Comparison of ENCODE assay signal across 24 mouse cellular contexts in genomic region chr3:62399826-62400746, GRCm38 (mm10).
DNase-seq lines count a peak whose midpoint lies in the region; ATAC-seq lines count a peak whose summit lies in the region.
"Had no signal": no experiment of that assay in that cellular context is flagged by ENCODE, and none has a peak within 500 bp of the region (broad histone marks: within the 10 kb centered on the region; RNA-seq: fewer than 3 reads in every experiment).

No protein-coding gene starts in this region.

- WGBS in forebrain, embryonic 11.5 days = 82% methylated on average over 12 of the region's 12 CpGs
- WGBS in forebrain, embryonic 12.5 days = 78% methylated on average over 12 of the region's 12 CpGs
- WGBS in midbrain, embryonic 11.5 days = 84% methylated on average over 12 of the region's 12 CpGs
- WGBS in midbrain, embryonic 10.5 days = 89% methylated on average over 12 of the region's 12 CpGs
- WGBS in forebrain, embryonic 16.5 days = 68% methylated on average over 12 of the region's 12 CpGs
- 84% methylated on average over 12 of the region's 12 CpGs for WGBS in liver, embryonic 11.5 days

- no peak overlapping the region for H3K9ac ChIP-seq in forebrain, embryonic 11.5 days (ENCODE audit: low read length)
- H3K9ac ChIP-seq in forebrain, embryonic 12.5 days = no peak overlapping the region
- H3K9ac ChIP-seq in midbrain, embryonic 11.5 days (ENCODE audit: low read length) = no peak overlapping the region
- no peak overlapping the region for H3K9ac ChIP-seq in forebrain, embryonic 16.5 days (replicated peaks; ENCODE audit: low read depth, low read length)
- H3K9ac ChIP-seq in liver, embryonic 11.5 days (ENCODE audit: low read depth, low read length) = no peak overlapping the region
- H3K9ac ChIP-seq: embryonic facial prominence, embryonic 15.5 days; heart, embryonic 15.5 days; hindbrain, embryonic 14.5 days; limb, embryonic 12.5 days; liver, embryonic 12.5 days; midbrain, embryonic 12.5 days had no signal

- H3K4me1 ChIP-seq in forebrain, embryonic 11.5 days (replicated peaks; ENCODE audit: control insufficient read depth, insufficient read depth, low read length) = peaks cover 6% of the 10 kb centered on the region; the same call in 1 of the 2 replicates
- H3K4me1 ChIP-seq in forebrain, embryonic 12.5 days = peaks cover 5% of the 10 kb centered on the region; the same call in 1 of the 2 replicates
- no peaks in the 10 kb centered on the region; the same call in 1 of the 2 replicates for H3K4me1 ChIP-seq in midbrain, embryonic 11.5 days (ENCODE audit: control insufficient read depth, insufficient read depth, low read length)
- H3K4me1 ChIP-seq in midbrain, embryonic 10.5 days = no peaks in the 10 kb centered on the region
- peaks cover 8% of the 10 kb centered on the region for H3K4me1 ChIP-seq in forebrain, embryonic 16.5 days (replicated peaks; ENCODE audit: control insufficient read depth, insufficient read depth, low read length)
- H3K4me1 ChIP-seq in liver, embryonic 11.5 days (replicated peaks; ENCODE audit: control insufficient read depth, insufficient read depth, low read length) = no peaks in the 10 kb centered on the region
- H3K4me1 ChIP-seq: liver, embryonic 12.5 days; midbrain, embryonic 12.5 days had no signal

- no peak overlapping the region for H3K4me3 ChIP-seq in forebrain, embryonic 11.5 days (ENCODE audit: low read depth, low read length)
- no peak overlapping the region for H3K4me3 ChIP-seq in forebrain, embryonic 12.5 days (replicated peaks)
- H3K4me3 ChIP-seq in midbrain, embryonic 11.5 days (ENCODE audit: low read depth, low read length) = no peak overlapping the region
- no peak overlapping the region for H3K4me3 ChIP-seq in midbrain, embryonic 10.5 days
- no peak overlapping the region for H3K4me3 ChIP-seq in forebrain, embryonic 16.5 days (replicated peaks; ENCODE audit: low read length)
- H3K4me3 ChIP-seq in liver, embryonic 11.5 days (ENCODE audit: low read depth, low read length) = no peak overlapping the region
- H3K4me3 ChIP-seq: embryonic facial prominence, embryonic 15.5 days; heart, embryonic 15.5 days; limb, embryonic 12.5 days; liver, embryonic 12.5 days; midbrain, embryonic 12.5 days had no signal

- no peak for DNase-seq in forebrain, embryonic 11.5 days (ENCODE audit: low spot score)
- peak; percentile 66 for DNase-seq in midbrain, embryonic 11.5 days (ENCODE audit: low spot score, missing footprints)
- DNase-seq in midbrain, embryonic 10.5 days (ENCODE audit: low spot score) = no peak
- peak; percentile 85 for DNase-seq in retina, postnatal 1 day
- no peak for DNase-seq in liver, embryonic 11.5 days (ENCODE audit: low spot score)
- no peak for DNase-seq in gastrocnemius, postnatal 14 days
- DNase-seq: adrenal gland, adult 2 months; cerebellum, adult 8-10 months; cerebellum, postnatal 36 days; heart, postnatal 36 days; kidney, adult 2 months; lung, adult 18-20 months; lung, postnatal 10 days; right cerebral cortex, postnatal 14 days; spleen, adult 18-20 months had no signal

- no peaks in the 10 kb centered on the region for H3K36me3 ChIP-seq in forebrain, embryonic 11.5 days (ENCODE audit: control insufficient read depth, insufficient read depth, low read length)
- no peaks in the 10 kb centered on the region for H3K36me3 ChIP-seq in forebrain, embryonic 12.5 days (replicated peaks)
- H3K36me3 ChIP-seq in midbrain, embryonic 11.5 days (ENCODE audit: control insufficient read depth, insufficient read depth, low read length) = no peaks in the 10 kb centered on the region
- H3K36me3 ChIP-seq in midbrain, embryonic 10.5 days = no peaks in the 10 kb centered on the region
- no peaks in the 10 kb centered on the region for H3K36me3 ChIP-seq in forebrain, embryonic 16.5 days (ENCODE audit: control insufficient read depth, insufficient read depth)
- no peaks in the 10 kb centered on the region for H3K36me3 ChIP-seq in liver, embryonic 11.5 days (ENCODE audit: control insufficient read depth, insufficient read depth, low read length)
- H3K36me3 ChIP-seq: embryonic facial prominence, embryonic 15.5 days; heart, embryonic 15.5 days; limb, embryonic 12.5 days; liver, embryonic 12.5 days; midbrain, embryonic 12.5 days had no signal

- H3K4me2 ChIP-seq in forebrain, embryonic 11.5 days (ENCODE audit: low read depth, low read length, severe bottlenecking) = no peak overlapping the region
- H3K4me2 ChIP-seq in forebrain, embryonic 12.5 days = no peak overlapping the region
- H3K4me2 ChIP-seq in midbrain, embryonic 11.5 days = no peak overlapping the region
- H3K4me2 ChIP-seq in forebrain, embryonic 16.5 days (ENCODE audit: low read length) = no peak overlapping the region
- H3K4me2 ChIP-seq in liver, embryonic 11.5 days = no peak overlapping the region
- H3K4me2 ChIP-seq: embryonic facial prominence, embryonic 15.5 days; heart, embryonic 15.5 days; hindbrain, embryonic 14.5 days; limb, embryonic 12.5 days; liver, embryonic 12.5 days; midbrain, embryonic 12.5 days had no signal

- no peaks in the 10 kb centered on the region for H3K27me3 ChIP-seq in forebrain, embryonic 11.5 days (ENCODE audit: control insufficient read depth, insufficient read depth, low read length)
- H3K27me3 ChIP-seq in forebrain, embryonic 12.5 days = no peaks in the 10 kb centered on the region
- H3K27me3 ChIP-seq in midbrain, embryonic 11.5 days (ENCODE audit: control insufficient read depth, insufficient read depth, low read length) = no peaks in the 10 kb centered on the region
- no peaks in the 10 kb centered on the region for H3K27me3 ChIP-seq in midbrain, embryonic 10.5 days (ENCODE audit: low read depth, poor library complexity, severe bottlenecking)
- no peaks in the 10 kb centered on the region for H3K27me3 ChIP-seq in forebrain, embryonic 16.5 days (replicated peaks; ENCODE audit: control insufficient read depth, insufficient read depth, low read length)
- no peaks in the 10 kb centered on the region for H3K27me3 ChIP-seq in liver, embryonic 11.5 days (replicated peaks; ENCODE audit: control insufficient read depth, insufficient read depth, low read length)
- H3K27me3 ChIP-seq: embryonic facial prominence, embryonic 15.5 days; heart, embryonic 15.5 days; limb, embryonic 12.5 days; liver, embryonic 12.5 days; midbrain, embryonic 12.5 days had no signal

- 0 out of 2 replicates have a peak, but pooled peaks have one; percentile 34 for ATAC-seq in forebrain, embryonic 11.5 days (replicated peaks; ENCODE audit: low FRiP score)
- no peak for ATAC-seq in forebrain, embryonic 12.5 days (ENCODE audit: low FRiP score)
- no peak for ATAC-seq in midbrain, embryonic 11.5 days (ENCODE audit: low FRiP score)
- ATAC-seq in forebrain, embryonic 16.5 days = peak; percentile 14
- ATAC-seq in liver, embryonic 11.5 days (replicated peaks; ENCODE audit: low FRiP score) = no peak
- ATAC-seq: liver, embryonic 12.5 days had no signal

- no peaks in the 10 kb centered on the region for H3K9me3 ChIP-seq in forebrain, embryonic 11.5 days (ENCODE audit: control insufficient read depth, low read length)
- no peaks in the 10 kb centered on the region for H3K9me3 ChIP-seq in forebrain, embryonic 12.5 days
- H3K9me3 ChIP-seq in midbrain, embryonic 11.5 days (ENCODE audit: control insufficient read depth, low read length) = no peaks in the 10 kb centered on the region
- no peaks in the 10 kb centered on the region for H3K9me3 ChIP-seq in midbrain, embryonic 10.5 days (replicated peaks)
- H3K9me3 ChIP-seq in forebrain, embryonic 16.5 days (ENCODE audit: control insufficient read depth, low read length) = no peaks in the 10 kb centered on the region
- no peaks in the 10 kb centered on the region for H3K9me3 ChIP-seq in liver, embryonic 11.5 days (ENCODE audit: control insufficient read depth, low read length)
- H3K9me3 ChIP-seq: embryonic facial prominence, embryonic 15.5 days; heart, embryonic 15.5 days; limb, embryonic 12.5 days; liver, embryonic 12.5 days; midbrain, embryonic 12.5 days had no signal

- intact Hi-C loops in gastrocnemius, postnatal 14 days (cut with DNase I; ENCODE audit: low total_unique reads) = no loop called here

- no peak overlapping the region for H3K27ac ChIP-seq in forebrain, embryonic 11.5 days (ENCODE audit: low read depth, low read length)
- no peak overlapping the region for H3K27ac ChIP-seq in forebrain, embryonic 12.5 days
- H3K27ac ChIP-seq in midbrain, embryonic 11.5 days (ENCODE audit: low read depth, low read length) = no peak overlapping the region
- H3K27ac ChIP-seq in midbrain, embryonic 10.5 days (replicated peaks) = no peak overlapping the region
- no peak overlapping the region for H3K27ac ChIP-seq in forebrain, embryonic 16.5 days (ENCODE audit: low read length)
- H3K27ac ChIP-seq in liver, embryonic 11.5 days (ENCODE audit: low read depth, low read length) = no peak overlapping the region
- H3K27ac ChIP-seq: embryonic facial prominence, embryonic 15.5 days; heart, embryonic 15.5 days; hindbrain, embryonic 14.5 days; kidney, postnatal 0 days; limb, embryonic 12.5 days; liver, embryonic 12.5 days; midbrain, embryonic 12.5 days had no signal

Comparison
In these comparisons a context has a peak if more than half of its experiments do, and no peak if none do; other contexts are left out.
1. ATAC-seq: peak in forebrain, embryonic 11.5 days (single experiment) and forebrain, embryonic 16.5 days (single experiment); none in forebrain, embryonic 12.5 days (single experiment), midbrain, embryonic 11.5 days (single experiment) and liver, embryonic 11.5 days (single experiment).
2. DNase-seq: peak in midbrain, embryonic 11.5 days (single experiment) and retina, postnatal 1 day (single experiment); none in forebrain, embryonic 11.5 days (single experiment), midbrain, embryonic 10.5 days (single experiment), liver, embryonic 11.5 days (single experiment) and gastrocnemius, postnatal 14 days (single experiment).